In genomic region chr12:35022066-35022465, GRCm38 (mm10) we compare ENCODE assay signal across 21 mouse cellular contexts. TPM values are rescaled to one million over a fixed set of nuclear protein-coding genes. Genes with fewer than 3 reads are reported as not detected.
DNase-seq lines count a peak whose midpoint lies in the region; ATAC-seq and TF ChIP-seq lines count a peak whose summit lies in the region.
"Had no signal": no experiment of that assay in that cellular context is flagged by ENCODE, and none has a peak within 500 bp of the region (broad histone marks: within the 10 kb centered on the region; RNA-seq: fewer than 3 reads in every experiment).

No protein-coding gene starts in this region.

- TF ChIP-seq EP300 in lung, postnatal 0 days (IDR thresholded peaks at IDR 0.05), result no peak

- H3K9ac ChIP-seq in heart, embryonic 12.5 days, result no peak overlapping the region
- H3K9ac ChIP-seq in lung, postnatal 0 days (replicated peaks; ENCODE audit: low read depth), result no peak overlapping the region
- H3K9ac ChIP-seq: embryonic facial prominence, embryonic 12.5 days; forebrain, embryonic 12.5 days; hindbrain, embryonic 14.5 days had no signal

- H3K27me3 ChIP-seq in heart, embryonic 12.5 days (replicated peaks), result no peaks in the 10 kb centered on the region
- no peaks in the 10 kb centered on the region for H3K27me3 ChIP-seq in lung, postnatal 0 days (replicated peaks; ENCODE audit: insufficient read depth, low read length)
- H3K27me3 ChIP-seq: embryonic facial prominence, embryonic 12.5 days; forebrain, embryonic 12.5 days had no signal

- no peak overlapping the region for H3K27ac ChIP-seq in heart, embryonic 12.5 days (ENCODE audit: poor library complexity, severe bottlenecking)
- no peak overlapping the region for H3K27ac ChIP-seq in lung, postnatal 0 days (ENCODE audit: low read length)
- H3K27ac ChIP-seq: embryonic facial prominence, embryonic 12.5 days; forebrain, embryonic 12.5 days; heart, adult 2 months; hindbrain, embryonic 10.5 days; hindbrain, embryonic 14.5 days had no signal

- H3K4me3 ChIP-seq in heart, embryonic 12.5 days, result no peak overlapping the region
- H3K4me3 ChIP-seq in lung, postnatal 0 days (ENCODE audit: low read depth, low read length), result no peak overlapping the region
- H3K4me3 ChIP-seq: embryonic facial prominence, embryonic 12.5 days; forebrain, embryonic 12.5 days; heart, adult 2 months; hindbrain, embryonic 10.5 days had no signal

- H3K36me3 ChIP-seq in heart, embryonic 12.5 days, result no peaks in the 10 kb centered on the region
- H3K36me3 ChIP-seq in lung, postnatal 0 days (ENCODE audit: insufficient read depth, low read length), result no peaks in the 10 kb centered on the region
- H3K36me3 ChIP-seq: embryonic facial prominence, embryonic 12.5 days; forebrain, embryonic 12.5 days; hindbrain, embryonic 10.5 days had no signal

- H3K9me3 ChIP-seq in heart, embryonic 12.5 days (replicated peaks), result no peaks in the 10 kb centered on the region
- H3K9me3 ChIP-seq in lung, postnatal 0 days (ENCODE audit: low read length), result no peaks in the 10 kb centered on the region
- H3K9me3 ChIP-seq: embryonic facial prominence, embryonic 12.5 days; forebrain, embryonic 12.5 days; hindbrain, embryonic 10.5 days had no signal

- WGBS in heart, embryonic 12.5 days, result 42% methylated on average over 10 of the region's 10 CpGs
- WGBS in lung, postnatal 0 days, result 43% methylated on average over 10 of the region's 10 CpGs

- no peak for TF ChIP-seq CTCF in lung, postnatal 0 days (IDR thresholded peaks at IDR 0.05)

- H3K4me1 ChIP-seq in heart, embryonic 12.5 days (replicated peaks), result no peaks in the 10 kb centered on the region
- H3K4me1 ChIP-seq in lung, postnatal 0 days (ENCODE audit: insufficient read depth, low read depth, low read length), result no peaks in the 10 kb centered on the region
- H3K4me1 ChIP-seq: embryonic facial prominence, embryonic 12.5 days; hindbrain, embryonic 10.5 days had no signal

- no peak overlapping the region for H3K4me2 ChIP-seq in heart, embryonic 12.5 days
- no peak overlapping the region for H3K4me2 ChIP-seq in lung, postnatal 0 days (replicated peaks; ENCODE audit: low read depth, low read length)
- H3K4me2 ChIP-seq: embryonic facial prominence, embryonic 12.5 days; forebrain, embryonic 12.5 days; heart, embryonic 11.5 days; hindbrain, embryonic 14.5 days had no signal

- DNase-seq in heart, adult 11 months, result peak; percentile 71
- DNase-seq in lung, postnatal 0 days (ENCODE audit: low spot score), result peak; percentile 16
- DNase-seq in lung, postnatal 25 days (ENCODE audit: low spot score), result no peak
- DNase-seq in urinary bladder, postnatal 14 days (ENCODE audit: low spot score), result peak; percentile 6
- no peak for DNase-seq in urinary bladder, adult 18-20 months (ENCODE audit: low spot score in 2 of 2)
- no peak for DNase-seq in right cerebral cortex, adult 18-20 months
- DNase-seq: adrenal gland, postnatal 10 days; cerebellum, adult 11 months; cerebellum, adult 9-10 months; embryo, embryonic 11 days; gastrocnemius, postnatal 10 days; heart, adult 2 months had no signal

- ATAC-seq in heart, embryonic 12.5 days (ENCODE audit: insufficient number of reproducible peaks, low FRiP score), result no peak
- peak; percentile 40 for ATAC-seq in lung, postnatal 0 days
- ATAC-seq: forebrain, embryonic 16.5 days had no signal

RNA-seq across cellular contexts. Expression of gene Snx13, which starts 24.9 kb away (rescaled TPM):
- 35.1 and 38.7 TPM in 2 replicates for polyA plus RNA-seq in heart, embryonic 12.5 days (2016; fragmentation: Nextera tagmentation; extraction: Ambion mirVana)
- 36.3 and 39.1 TPM in 2 replicates for polyA plus RNA-seq in lung, postnatal 0 days (2015; fragmentation: Nextera tagmentation; extraction: Ambion mirVana)

RNA-seq across cellular contexts. Expression of gene Prps1l1, which starts 37.5 kb away (rescaled TPM):
- not detected in 2 replicates for polyA plus RNA-seq in heart, embryonic 12.5 days (2016; fragmentation: Nextera tagmentation; extraction: Ambion mirVana)
- not detected in 2 replicates for polyA plus RNA-seq in lung, postnatal 0 days (2015; fragmentation: Nextera tagmentation; extraction: Ambion mirVana)
- polyA plus RNA-seq: brain, embryonic 14.5 days; embryonic facial prominence, embryonic 12.5 days; forebrain, embryonic 12.5 days; forebrain, embryonic 16.5 days; frontal cortex, adult 2 months; heart, adult 2 months; heart, embryonic 11.5 days; hindbrain, embryonic 10.5 days; hindbrain, embryonic 14.5 days had no signal

Comparison
In these comparisons a context has a peak if more than half of its experiments do, and no peak if none do; other contexts are left out.
1. DNase-seq: peak in heart, adult 11 months (single experiment), lung, postnatal 0 days (single experiment) and urinary bladder, postnatal 14 days (single experiment); none in lung, postnatal 25 days (single experiment), urinary bladder, adult 18-20 months (0 of 2) and right cerebral cortex, adult 18-20 months (single experiment).